ENCODE assay signal across 8 mouse cellular contexts in the genomic region with DNA sequence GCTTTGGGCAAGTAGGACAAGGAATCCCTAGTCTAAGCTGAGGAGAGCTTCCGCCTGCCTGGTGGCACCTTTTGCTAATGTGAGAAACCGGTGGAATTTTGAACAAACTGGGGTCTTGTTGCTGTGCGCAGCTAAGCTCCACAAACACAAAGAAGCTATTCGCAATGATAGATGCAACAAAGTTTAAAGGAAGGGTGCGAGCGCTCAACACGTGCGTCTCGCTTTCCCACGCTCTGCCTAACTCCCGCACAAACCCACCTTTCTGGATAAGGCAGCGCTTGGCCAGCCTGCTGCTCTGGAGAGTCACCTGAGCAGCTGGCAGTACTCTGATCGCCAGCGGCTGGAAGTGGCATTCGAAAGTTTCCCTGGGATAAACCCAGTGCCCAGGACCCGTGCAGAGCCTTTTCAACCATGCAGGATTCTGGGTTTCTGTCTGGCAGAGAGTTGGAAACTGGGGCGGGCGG. TPM values are rescaled to one million over a fixed set of nuclear protein-coding genes. Genes with fewer than 3 reads are reported as not detected.
DNase-seq lines count a peak whose midpoint lies in the region; ATAC-seq and TF ChIP-seq lines count a peak whose summit lies in the region.

No protein-coding gene starts in this region.

- no peak for ATAC-seq in intestine, embryonic 14.5 days (replicated peaks; ENCODE audit: low FRiP score, low TSS enrichment, low read depth)
- 0 out of 2 replicates have a peak, but pooled peaks have one; percentile 11 for ATAC-seq in liver, embryonic 14.5 days (ENCODE audit: insufficient read depth)

- peak overlapping the region; percentile 53 for H3K9ac ChIP-seq in intestine, embryonic 14.5 days (ENCODE audit: low read length)
- H3K9ac ChIP-seq in liver, embryonic 14.5 days (replicated peaks), result peak overlapping the region; percentile 61

- H3K27me3 ChIP-seq in intestine, embryonic 14.5 days (replicated peaks; ENCODE audit: control insufficient read depth, insufficient read depth, low read length), result peaks cover 5% of the 10 kb centered on the region
- H3K27me3 ChIP-seq in liver, embryonic 14.5 days (ENCODE audit: control insufficient read depth, insufficient read depth, low read length), result no peaks in the 10 kb centered on the region

- TF ChIP-seq POLR2A in olfactory bulb, adult 2 months (IDR thresholded peaks at IDR 0.05; ENCODE audit: insufficient read depth, low read depth, low read length), result no peak

- H3K4me2 ChIP-seq in intestine, embryonic 14.5 days (ENCODE audit: low read length), result peak overlapping the region; percentile 58
- peak overlapping the region; percentile 69 for H3K4me2 ChIP-seq in liver, embryonic 14.5 days (ENCODE audit: low read depth)

- peak; percentile 4 to 18 for DNase-seq in adrenal gland, adult 18-20 months (ENCODE audit: low spot score in 2 of 2)
- no peak for DNase-seq in adrenal gland, postnatal 4 days (ENCODE audit: low spot score in 2 of 2)
- peak; percentile 23 for DNase-seq in thymus, postnatal 25 days
- DNase-seq in thymus, postnatal 14 days, result no peak
- DNase-seq in intestine, embryonic 14.5 days (ENCODE audit: low spot score), result peak; percentile 53
- no peak for DNase-seq in liver, embryonic 14.5 days (ENCODE audit: low read depth in 3 of 3, low spot score in 3 of 3)
- no peak for DNase-seq in layer of hippocampus, postnatal 14 days (ENCODE audit: low spot score in 2 of 2)

- no peaks in the 10 kb centered on the region for H3K36me3 ChIP-seq in intestine, embryonic 14.5 days (ENCODE audit: control insufficient read depth, insufficient read depth, low read length)
- H3K36me3 ChIP-seq in liver, embryonic 14.5 days (replicated peaks; ENCODE audit: control insufficient read depth, insufficient read depth, low read depth), result no peaks in the 10 kb centered on the region

- H3K27ac ChIP-seq in intestine, embryonic 14.5 days (ENCODE audit: low read depth), result no peak overlapping the region
- no peak overlapping the region for H3K27ac ChIP-seq in liver, embryonic 14.5 days
- no peak overlapping the region for H3K27ac ChIP-seq in olfactory bulb, adult 2 months (ENCODE audit: insufficient read depth, low read depth, low read length)

- peak overlapping the region; percentile 53 for H3K4me3 ChIP-seq in intestine, embryonic 14.5 days (ENCODE audit: low read depth, low read length)
- peak overlapping the region; percentile 60 to 69 for H3K4me3 ChIP-seq in liver, embryonic 14.5 days (ENCODE audit: insufficient read depth in 1 of 2, low read depth in 2 of 2, low read length in 2 of 2)
- H3K4me3 ChIP-seq in olfactory bulb, adult 2 months (ENCODE audit: insufficient read depth, low read depth, low read length), result peak overlapping the region; percentile 68

- no peak for TF ChIP-seq EP300 in liver, embryonic 14.5 days (IDR thresholded peaks at IDR 0.05; ENCODE audit: low read depth)

- no peak for TF ChIP-seq CTCF in liver, embryonic 14.5 days (IDR thresholded peaks at IDR 0.05; ENCODE audit: low read depth)
- TF ChIP-seq CTCF in olfactory bulb, adult 2 months (IDR thresholded peaks at IDR 0.05; ENCODE audit: insufficient read depth, low read depth, low read length), result no peak

- WGBS in intestine, embryonic 14.5 days, result 13% methylated on average over 18 of the region's 18 CpGs
- WGBS in liver, embryonic 14.5 days (ENCODE audit: insufficient replicate concordance), result 15% methylated on average over 18 of the region's 18 CpGs
- 21% methylated on average over 18 of the region's 18 CpGs for WGBS in olfactory bulb, adult 2 months

- H3K9me3 ChIP-seq in intestine, embryonic 14.5 days (ENCODE audit: control insufficient read depth, low read length), result no peaks in the 10 kb centered on the region
- no peaks in the 10 kb centered on the region for H3K9me3 ChIP-seq in liver, embryonic 14.5 days (ENCODE audit: control insufficient read depth, low read length)

- no peaks in the 10 kb centered on the region for H3K4me1 ChIP-seq in intestine, embryonic 14.5 days (replicated peaks; ENCODE audit: control insufficient read depth, insufficient read depth, low read length)
- H3K4me1 ChIP-seq in liver, embryonic 14.5 days (replicated peaks; ENCODE audit: control insufficient read depth in 2 of 2, insufficient read depth in 2 of 2, low read length in 1 of 2), result peaks cover 0 to 2% of the 10 kb centered on the region in 2 experiments; a peak in 1 of 4 replicates
- H3K4me1 ChIP-seq in olfactory bulb, adult 2 months (ENCODE audit: control insufficient read depth, insufficient read depth, low read length), result peaks cover 3% of the 10 kb centered on the region; the same call in 1 of the 2 replicates

RNA-seq across cellular contexts. Expression of gene Prps2, which starts 0.9 kb away (rescaled TPM):
- 10 to 100 TPM; 18.2 to 25.3 TPM for total RNA-seq in adrenal gland, adult 18-20 months (2021)
- total RNA-seq in adrenal gland, postnatal 4 days (2021), result 10 to 100 TPM; 30.6 to 37.5 TPM
- 37.1 and 38.0 TPM in 2 replicates for polyA plus RNA-seq in intestine, embryonic 14.5 days (2014; fragmentation: Nextera tagmentation; extraction: Ambion mirVana)
- 6.3 and 8.4 TPM in 2 replicates for polyA plus RNA-seq in liver, embryonic 14.5 days (2012; rRNA removed)
- polyA plus RNA-seq in liver, embryonic 14.5 days (2014; fragmentation: Nextera tagmentation; extraction: Ambion mirVana), result 6.8 and 9.3 TPM in 2 replicates
- not detected in 2 replicates for polyA plus RNA-seq in olfactory bulb, adult 2 months (2012; ENCODE audit: insufficient read depth, insufficient read length, low replicate concordance, missing spikeins)
- 10 to 100 TPM; 21.8 to 25.9 TPM for total RNA-seq in layer of hippocampus, postnatal 14 days (2021)

RNA-seq across cellular contexts. Expression of gene Tlr7, which starts 51.3 kb away (rescaled TPM):
- 1 to 10 TPM; 3.0 to 7.0 TPM for total RNA-seq in adrenal gland, adult 18-20 months (2021)
- total RNA-seq in adrenal gland, postnatal 4 days (2021), result 1 to 10 TPM; 2.2 to 3.9 TPM
- 0.49 and 0.56 TPM in 2 replicates for polyA plus RNA-seq in intestine, embryonic 14.5 days (2014; fragmentation: Nextera tagmentation; extraction: Ambion mirVana)
- 0.24 and 0.44 TPM in 2 replicates for polyA plus RNA-seq in liver, embryonic 14.5 days (2012; rRNA removed)
- polyA plus RNA-seq in liver, embryonic 14.5 days (2014; fragmentation: Nextera tagmentation; extraction: Ambion mirVana), result 0.83 and 1.0 TPM in 2 replicates
- polyA plus RNA-seq in olfactory bulb, adult 2 months (2012; ENCODE audit: insufficient read depth, insufficient read length, low replicate concordance, missing spikeins), result not detected in 2 replicates
- total RNA-seq in layer of hippocampus, postnatal 14 days (2021), result 1 to 10 TPM; 4.4 to 5.1 TPM

Comparison
In these comparisons a context has a peak if more than half of its experiments do, and no peak if none do; other contexts are left out.
1. DNase-seq: peak in adrenal gland, adult 18-20 months (2 of 2), thymus, postnatal 25 days (single experiment) and intestine, embryonic 14.5 days (single experiment); none in adrenal gland, postnatal 4 days (0 of 2), thymus, postnatal 14 days (single experiment), liver, embryonic 14.5 days (0 of 3) and layer of hippocampus, postnatal 14 days (0 of 2).
2. Peak in every context shown above with its lines, with median percentiles within 50 percentile points of each other: H3K4me3 ChIP-seq.